Mouse (Mus musculus) urinary bladder, postnatal 25 days (tissue): ENCODE results near the gene Tsnax.

ENCODE experiments used
- DNase-seq: peaks from one replicate; pipeline ENCODE4 v3.0.0; 2022; ENCODE audit warnings: low spot score

Gene Tsnax

DNA sequence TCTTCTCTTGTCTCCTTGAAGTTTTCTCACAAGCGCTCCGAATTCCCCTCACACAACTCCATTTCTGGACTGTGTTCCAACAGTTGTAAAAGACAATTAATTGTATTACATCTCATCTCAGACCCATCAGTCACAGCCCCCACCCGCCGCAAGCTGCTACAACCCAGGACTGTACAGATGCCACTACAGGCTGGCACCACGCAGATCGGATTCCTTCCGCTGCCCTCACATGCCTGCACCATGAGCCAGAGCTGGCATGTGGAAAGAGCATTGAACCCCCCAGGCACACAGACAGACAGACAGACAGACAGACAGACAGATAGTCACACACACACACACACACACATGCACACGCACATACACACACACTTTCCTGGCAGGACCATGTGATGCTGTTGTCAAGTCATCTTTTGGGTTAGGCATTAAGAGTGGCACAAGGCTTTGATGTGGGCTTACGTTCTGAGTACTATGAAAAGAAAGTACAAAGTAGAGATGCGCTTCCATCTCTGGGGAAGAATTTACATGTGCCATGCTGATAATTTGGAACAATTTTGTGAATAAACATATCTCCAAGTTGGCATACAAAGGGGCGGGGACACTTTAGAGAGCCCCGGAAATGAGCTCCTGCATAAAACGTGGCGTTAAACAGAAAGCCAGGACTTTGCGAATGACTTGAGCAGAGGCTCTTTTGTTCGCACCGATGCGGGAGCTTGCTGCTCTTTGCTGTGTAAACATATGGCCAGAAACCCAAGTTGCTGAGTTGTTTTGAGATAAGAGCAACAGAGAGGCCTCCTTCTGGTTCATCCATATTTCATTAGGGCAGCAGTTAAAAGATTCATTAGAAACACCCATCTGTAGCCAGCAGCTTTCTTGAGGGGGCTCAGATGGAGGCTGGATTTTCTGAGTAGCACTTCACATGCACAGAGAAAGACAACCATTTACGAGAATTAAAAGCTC lies 67.9 kb downstream of the Tsnax start:
- no peak for DNase-seq

DNA sequence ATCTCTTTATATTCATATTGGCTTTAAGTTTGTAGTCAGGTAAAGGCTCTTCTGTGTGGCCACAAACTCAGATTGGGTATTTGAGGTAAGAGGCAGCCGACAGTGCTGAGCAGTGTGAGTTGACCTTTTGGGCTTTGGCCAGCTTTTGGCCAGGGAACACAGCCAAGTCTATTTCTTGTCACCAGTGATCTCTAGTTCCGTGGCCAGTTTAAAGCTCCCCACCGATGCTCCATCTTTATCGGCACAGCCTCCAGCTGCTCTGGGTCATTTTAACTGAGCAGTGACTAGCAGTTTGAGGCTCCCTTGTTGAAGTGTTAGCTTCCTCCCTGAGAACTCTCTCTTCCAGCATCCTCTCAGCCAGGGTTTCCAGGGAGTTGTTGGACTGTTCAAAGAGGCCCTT lies 70.9 kb downstream of the Tsnax start:
- no peak for DNase-seq
